In the genomic region with DNA sequence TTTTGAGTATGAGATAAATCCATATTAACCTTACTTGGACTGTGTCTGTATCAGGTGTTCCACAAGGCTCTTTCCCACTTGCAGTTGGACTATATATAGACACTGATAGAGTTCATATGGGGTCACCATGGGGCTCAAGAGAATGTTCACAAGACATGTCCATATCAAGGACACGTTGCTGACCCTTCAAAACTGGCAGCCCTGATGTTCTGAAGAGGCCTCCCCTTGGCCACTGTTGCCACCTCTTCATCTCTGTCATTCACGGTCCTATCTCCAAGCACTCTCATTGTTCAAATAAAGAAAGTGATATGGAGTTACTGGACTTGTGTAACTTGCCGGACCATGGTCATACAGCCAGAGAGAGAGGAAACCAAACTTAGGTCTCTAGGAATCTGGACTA, we compare ENCODE assay signal across 21 mouse cellular contexts.
"Had no signal": no experiment of that assay in that cellular context is flagged by ENCODE, and none has a peak within 500 bp of the region (broad histone marks: within the 10 kb centered on the region; RNA-seq: fewer than 3 reads in every experiment).

No protein-coding gene starts in this region.

- H3K4me2 ChIP-seq: lung, embryonic 15.5 days; midbrain, embryonic 12.5 days; neural tube, embryonic 13.5 days; neural tube, embryonic 15.5 days had no signal

- H3K4me3 ChIP-seq: lung, embryonic 15.5 days; megakaryocyte, embryonic 14.5 days; midbrain, embryonic 12.5 days; myocyte; neural tube, embryonic 13.5 days; neural tube, embryonic 15.5 days had no signal

- H3K9ac ChIP-seq: lung, embryonic 15.5 days; midbrain, embryonic 12.5 days; neural tube, embryonic 13.5 days; neural tube, embryonic 15.5 days had no signal

- DNase-seq: lung, adult 2 months; lung, postnatal 14 days; lung, postnatal 36 days; midbrain, embryonic 14.5 days; retina, postnatal 1 day; right cerebral cortex, adult 18-20 months; right cerebral cortex, postnatal 25 days; right cerebral cortex, postnatal 4 days; spleen, adult 18-20 months; thymus, adult 18-20 months; thymus, postnatal 14 days; thymus, postnatal 36 days had no signal

- H3K27me3 ChIP-seq: lung, embryonic 15.5 days; megakaryocyte, embryonic 14.5 days; midbrain, embryonic 12.5 days; neural tube, embryonic 13.5 days; neural tube, embryonic 15.5 days had no signal

- H3K9me3 ChIP-seq: lung, embryonic 15.5 days; midbrain, embryonic 12.5 days; neural tube, embryonic 13.5 days; neural tube, embryonic 15.5 days had no signal

- H3K27ac ChIP-seq: lung, embryonic 15.5 days; macrophage; midbrain, embryonic 12.5 days; neural tube, embryonic 13.5 days; neural tube, embryonic 15.5 days had no signal

- H3K36me3 ChIP-seq: lung, embryonic 15.5 days; midbrain, embryonic 12.5 days; neural tube, embryonic 13.5 days; neural tube, embryonic 15.5 days had no signal

- H3K4me1 ChIP-seq: lung, embryonic 15.5 days; megakaryocyte, embryonic 14.5 days; midbrain, embryonic 12.5 days had no signal

- ATAC-seq: lung, postnatal 0 days; midbrain, embryonic 16.5 days had no signal
